ENCODE assay signal across 30 mouse cellular contexts in genomic region chr19:40984536-40984935, GRCm38 (mm10). TPM values are rescaled to one million over a fixed set of nuclear protein-coding genes. Genes with fewer than 3 reads are reported as not detected.
"Had no signal": no experiment of that assay in that cellular context is flagged by ENCODE, and none has a peak within 500 bp of the region (broad histone marks: within the 10 kb centered on the region; RNA-seq: fewer than 3 reads in every experiment).

No protein-coding gene starts in this region.

- H3K9ac ChIP-seq: intestine, embryonic 15.5 days; kidney, embryonic 15.5 days; limb, embryonic 13.5 days; liver, embryonic 12.5 days; liver, embryonic 15.5 days; lung, embryonic 15.5 days; midbrain, embryonic 13.5 days; neural tube, embryonic 13.5 days had no signal

- ATAC-seq: intestine, embryonic 15.5 days; liver, embryonic 12.5 days; midbrain, embryonic 13.5 days; midbrain, embryonic 16.5 days had no signal

- H3K4me1 ChIP-seq: intestine, embryonic 15.5 days; kidney, embryonic 15.5 days; limb, embryonic 10.5 days; limb, embryonic 13.5 days; liver, embryonic 12.5 days; liver, embryonic 15.5 days; lung, embryonic 15.5 days; megakaryocyte, embryonic 14.5 days; midbrain, embryonic 10.5 days; midbrain, embryonic 13.5 days; neural tube, embryonic 13.5 days had no signal

- H3K27ac ChIP-seq: intestine, embryonic 15.5 days; kidney, embryonic 15.5 days; limb, embryonic 10.5 days; limb, embryonic 13.5 days; liver, embryonic 12.5 days; liver, embryonic 15.5 days; lung, embryonic 15.5 days; midbrain, embryonic 10.5 days; midbrain, embryonic 13.5 days; neural tube, embryonic 13.5 days had no signal

- H3K36me3 ChIP-seq: intestine, embryonic 15.5 days; kidney, embryonic 15.5 days; limb, embryonic 10.5 days; limb, embryonic 13.5 days; liver, embryonic 12.5 days; liver, embryonic 15.5 days; lung, embryonic 15.5 days; midbrain, embryonic 10.5 days; midbrain, embryonic 13.5 days; neural tube, embryonic 13.5 days had no signal

- H3K27me3 ChIP-seq: intestine, embryonic 15.5 days; kidney, embryonic 15.5 days; limb, embryonic 13.5 days; lung, embryonic 15.5 days; midbrain, embryonic 13.5 days; neural tube, embryonic 13.5 days had no signal

- H3K4me2 ChIP-seq: intestine, embryonic 15.5 days; kidney, embryonic 15.5 days; limb, embryonic 13.5 days; liver, embryonic 12.5 days; liver, embryonic 15.5 days; lung, embryonic 15.5 days; midbrain, embryonic 13.5 days; neural tube, embryonic 13.5 days had no signal

- H3K9me3 ChIP-seq: intestine, embryonic 15.5 days; kidney, embryonic 15.5 days; limb, embryonic 10.5 days; limb, embryonic 13.5 days; liver, embryonic 12.5 days; liver, embryonic 15.5 days; lung, embryonic 15.5 days; megakaryocyte, embryonic 14.5 days; midbrain, embryonic 10.5 days; midbrain, embryonic 13.5 days; neural tube, embryonic 13.5 days had no signal

- DNase-seq: kidney, adult 11 months; kidney, adult 8-10 months; kidney, postnatal 10 days; kidney, postnatal 36 days; liver; lung, adult 18-20 months; lung, postnatal 10 days; lung, postnatal 36 days; retina, postnatal 1 day; right cerebral cortex, postnatal 25 days; thymus, adult 18-20 months; thymus, postnatal 36 days had no signal

- H3K4me3 ChIP-seq: intestine, embryonic 15.5 days; kidney, embryonic 15.5 days; limb, embryonic 10.5 days; limb, embryonic 13.5 days; liver, embryonic 12.5 days; liver, embryonic 15.5 days; lung, embryonic 15.5 days; megakaryocyte, embryonic 14.5 days; midbrain, embryonic 10.5 days; midbrain, embryonic 13.5 days; myocyte; neural tube, embryonic 13.5 days had no signal

RNA-seq across cellular contexts. Expression of gene Dntt, which starts 44.5 kb away (rescaled TPM):
- total RNA-seq: layer of hippocampus, adult 18-20 months; monocyte, adult 5-6 weeks; neutrophil, adult 5-6 weeks had no signal
- polyA plus RNA-seq: intestine, embryonic 15.5 days; limb, embryonic 10.5 days; limb, embryonic 13.5 days; liver, embryonic 15.5 days; midbrain, embryonic 10.5 days; small intestine, adult 2 months; stomach, embryonic 16.5 days had no signal
